7 mouse cellular contexts compared by ENCODE assay signal in genomic region chr10:116581369-116581718, GRCm38 (mm10). TPM values are rescaled to one million over a fixed set of nuclear protein-coding genes. Genes with fewer than 3 reads are reported as not detected.
DNase-seq lines count a peak whose midpoint lies in the region; ATAC-seq lines count a peak whose summit lies in the region.

Gene Cnot2, minus strand, starts transcription at chr10:116581511.

- H3K9me3 ChIP-seq in intestine, embryonic 16.5 days (ENCODE audit: control insufficient read depth, low read length), result no peaks in the 10 kb centered on the region
- no peaks in the 10 kb centered on the region for H3K9me3 ChIP-seq in midbrain, embryonic 11.5 days (ENCODE audit: control insufficient read depth, low read length)

- DNase-seq in adrenal gland, adult 2 months, result peak; percentile 94
- peak; percentile 85 for DNase-seq in embryo, embryonic 11.5 days (ENCODE audit: low read depth, low spot score)
- peak; percentile 93 to 97 for DNase-seq in gastrocnemius, postnatal 4 days (ENCODE audit: low spot score in 2 of 2)
- peak; percentile 95 to 96 for DNase-seq in left cerebral cortex, postnatal 36 days (ENCODE audit: low spot score in 2 of 2)
- DNase-seq in midbrain, embryonic 11.5 days (ENCODE audit: low spot score, missing footprints), result peak; percentile 99
- DNase-seq in skeletal muscle tissue, adult 2 months (ENCODE audit: low read depth, low spot score), result peak; percentile 81

- peak within 1 kb of the TSS; percentile 71 for H3K4me2 ChIP-seq in intestine, embryonic 16.5 days (ENCODE audit: low read depth, low read length)
- peak within 1 kb of the TSS; percentile 70 for H3K4me2 ChIP-seq in midbrain, embryonic 11.5 days

- under 1% methylated on average over 47 of the region's 47 CpGs for WGBS in intestine, embryonic 16.5 days
- under 1% methylated on average over 40 of the region's 47 CpGs for whole genome bisulfite sequencing in midbrain, embryonic 11.5 days

- H3K27ac ChIP-seq in intestine, embryonic 16.5 days (ENCODE audit: low read length), result peak within 1 kb of the TSS; percentile 98
- peak within 1 kb of the TSS; percentile 99 for H3K27ac ChIP-seq in midbrain, embryonic 11.5 days (ENCODE audit: low read depth, low read length)

- ATAC-seq in intestine, embryonic 16.5 days, result peak; percentile 92
- peak; percentile 88 for ATAC-seq in midbrain, embryonic 11.5 days (ENCODE audit: low FRiP score)

- H3K36me3 ChIP-seq in intestine, embryonic 16.5 days (ENCODE audit: control insufficient read depth, insufficient read depth, low read length), result no peaks in the 10 kb centered on the region
- H3K36me3 ChIP-seq in midbrain, embryonic 11.5 days (ENCODE audit: control insufficient read depth, insufficient read depth, low read length), result no peaks in the 10 kb centered on the region

- peak within 1 kb of the TSS; percentile 95 for H3K4me3 ChIP-seq in intestine, embryonic 16.5 days (ENCODE audit: low read length)
- H3K4me3 ChIP-seq in midbrain, embryonic 11.5 days (ENCODE audit: low read depth, low read length), result peak within 1 kb of the TSS; percentile 96

- no peaks in the 10 kb centered on the region for H3K27me3 ChIP-seq in intestine, embryonic 16.5 days (replicated peaks; ENCODE audit: control insufficient read depth, insufficient read depth, low read length)
- H3K27me3 ChIP-seq in midbrain, embryonic 11.5 days (ENCODE audit: control insufficient read depth, insufficient read depth, low read length), result no peaks in the 10 kb centered on the region

- H3K9ac ChIP-seq in intestine, embryonic 16.5 days (ENCODE audit: low read depth, low read length), result peak within 1 kb of the TSS; percentile 95
- peak within 1 kb of the TSS; percentile 97 for H3K9ac ChIP-seq in midbrain, embryonic 11.5 days (ENCODE audit: low read length)

- peaks cover 4% of the 10 kb centered on the region; the same call in 1 of the 2 replicates for H3K4me1 ChIP-seq in intestine, embryonic 16.5 days (ENCODE audit: control insufficient read depth, insufficient read depth, low read length)
- peaks cover 11% of the 10 kb centered on the region for H3K4me1 ChIP-seq in midbrain, embryonic 11.5 days (ENCODE audit: control insufficient read depth, insufficient read depth, low read length)

- intact Hi-C loops in left cerebral cortex, postnatal 36 days (cut with DNase I), result loop anchor here (5.0 kb wide), 2 partner anchors 44 to 249 kb away; no protein-coding TSS in a partner anchor

RNA-seq across cellular contexts. Expression of gene Cnot2, which starts in this region (rescaled TPM):
- total RNA-seq in adrenal gland, adult 2 months (2021), result 10 to 100 TPM; 63.6 to 76.5 TPM
- polyA plus RNA-seq in adrenal gland, adult 2 months (2012; rRNA removed), result 12.3 and 12.6 TPM in 2 replicates
- total RNA-seq in gastrocnemius, postnatal 4 days (2021), result 10 to 100 TPM; 64.4 to 70.6 TPM
- polyA plus RNA-seq in intestine, embryonic 16.5 days (2015; fragmentation: Nextera tagmentation; extraction: Ambion mirVana), result 69.0 and 74.8 TPM in 2 replicates
- total RNA-seq in left cerebral cortex, postnatal 36 days (2021), result 10 to 100 TPM; 67.9 to 81.0 TPM
- polyA plus RNA-seq in midbrain, embryonic 11.5 days (2014; fragmentation: Nextera tagmentation; extraction: Ambion mirVana), result 145 and 148 TPM in 2 replicates

Comparison
In these comparisons a context has a peak if more than half of its experiments do, and no peak if none do; other contexts are left out.
1. Peak in every context shown above with its lines: DNase-seq, ATAC-seq, H3K4me3 ChIP-seq and H3K27ac ChIP-seq.